Mouse (Mus musculus): ENCODE data around the gene Epop. TPM values are rescaled to one million over a fixed set of nuclear protein-coding genes. Genes with fewer than 3 reads are reported as not detected.
A peak's percentile ranks its signal among the peaks of the same experiment; 100 is the strongest.
"Not testable (repeated sequence)": the region's sequence is repeated elsewhere in the genome, so short reads cannot be mapped to it uniquely, and the experiment has no call there.

Gene Epop
- polyA plus RNA-seq, 1 experiment from 2014 or later, result 16.4 TPM

- Histone ChIP-seq H3K27ac (no peak overlapping the region), H3K4me3 (no peak overlapping the region)
Measured at GRCm38 (mm10) chr11:97643380-97644055, 14.0 kb upstream of the Epop start.

GRCm38 (mm10) chr11:97642746-97643145, 13.2 kb upstream of the Epop start:
- no peak for ATAC-seq (ENCODE audit: insufficient number of reproducible peaks, insufficient read depth, low FRiP score, low TSS enrichment)
- Histone ChIP-seq H3K4me3 (no peak overlapping the region), H3K27me3 (no peaks in the 10 kb centered on the region), H3K4me2 (replicated peaks) (no peak overlapping the region), H3K9me3 (no peaks in the 10 kb centered on the region), H3K9ac (no peak overlapping the region), H3K36me3 (no peaks in the 10 kb centered on the region), H3K4me1 (no peaks in the 10 kb centered on the region), H3K27ac (no peak overlapping the region)
- WGBS, result 48% methylated on average over 2 of the region's 2 CpGs

More at GRCm38 (mm10) chr11:97643380-97644055, 14.0 kb upstream of the Epop start:
- Histone ChIP-seq H3K9me3 (no peaks in the 10 kb centered on the region), H3K9ac (no peak overlapping the region), H3K36me3 (no peaks in the 10 kb centered on the region), H3K27me3 (no peaks in the 10 kb centered on the region), H3K4me1 (no peaks in the 10 kb centered on the region), H3K4me2 (replicated peaks) (no peak overlapping the region)
- 74% methylated on average over 8 of the region's 8 CpGs for WGBS
- no peak for ATAC-seq (ENCODE audit: insufficient number of reproducible peaks, insufficient read depth, low FRiP score, low TSS enrichment)

- no peak overlapping the region for H3K4me2 ChIP-seq (replicated peaks)
Measured at GRCm38 (mm10) chr11:97641668-97642067, 12.2 kb upstream of the Epop start.

GRCm38 (mm10) chr11:97635468-97636019, 6.0 kb upstream of the Epop start:
- peaks cover 12% of the 10 kb centered on the region for H3K27me3 ChIP-seq
- no peaks in the 10 kb centered on the region for H3K4me1 ChIP-seq
- H3K9me3 ChIP-seq, result no peaks in the 10 kb centered on the region
- WGBS, result 84% methylated on average over 11 of the region's 11 CpGs
- ATAC-seq (ENCODE audit: insufficient number of reproducible peaks, insufficient read depth, low FRiP score, low TSS enrichment), result no peak
- no peak overlapping the region for H3K27ac ChIP-seq
- H3K36me3 ChIP-seq, result no peaks in the 10 kb centered on the region
- H3K4me3 ChIP-seq, result no peak overlapping the region
- H3K9ac ChIP-seq, result no peak overlapping the region
- H3K4me2 ChIP-seq (replicated peaks), result no peak overlapping the region

More at GRCm38 (mm10) chr11:97641668-97642067, 12.2 kb upstream of the Epop start:
- no peaks in the 10 kb centered on the region for H3K27me3 ChIP-seq
- no peaks in the 10 kb centered on the region for H3K9me3 ChIP-seq
- H3K27ac ChIP-seq, result no peak overlapping the region
- no peaks in the 10 kb centered on the region for H3K36me3 ChIP-seq
- H3K9ac ChIP-seq, result no peak overlapping the region
- 65% methylated on average over 8 of the region's 8 CpGs for WGBS
- H3K4me3 ChIP-seq, result no peak overlapping the region
- H3K4me1 ChIP-seq, result no peaks in the 10 kb centered on the region
- no peak for ATAC-seq (ENCODE audit: insufficient number of reproducible peaks, insufficient read depth, low FRiP score, low TSS enrichment)

- not testable (repeated sequence) for H3K27ac ChIP-seq; H3K4me3 ChIP-seq; H3K36me3 ChIP-seq; H3K9me3 ChIP-seq; H3K4me2 ChIP-seq (replicated peaks); ATAC-seq (ENCODE audit: insufficient number of reproducible peaks, insufficient read depth, low FRiP score, low TSS enrichment); H3K4me1 ChIP-seq; H3K9ac ChIP-seq
- peaks cover 40% of the 10 kb centered on the region for H3K27me3 ChIP-seq
- 82% methylated on average over 4 of the region's 4 CpGs for WGBS
Measured at GRCm38 (mm10) chr11:97632440-97632839, 2.9 kb upstream of the Epop start.

GRCm38 (mm10) chr11:97631938-97632337, 2.4 kb upstream of the Epop start:
- no peak for ATAC-seq (ENCODE audit: insufficient number of reproducible peaks, insufficient read depth, low FRiP score, low TSS enrichment)
- Histone ChIP-seq H3K27ac (no peak overlapping the region), H3K4me2 (replicated peaks) (no peak overlapping the region), H3K27me3 (peaks cover 45% of the 10 kb centered on the region), H3K4me1 (peaks cover 14% of the 10 kb centered on the region), H3K4me3 (no peak overlapping the region), H3K9me3 (no peaks in the 10 kb centered on the region), H3K9ac (no peak overlapping the region), H3K36me3 (no peaks in the 10 kb centered on the region)
- WGBS, result 4% methylated on average over 11 of the region's 12 CpGs

- 13% methylated on average over 5 of the region's 5 CpGs for WGBS
Measured at GRCm38 (mm10) chr11:97631500-97631899, 2.0 kb upstream of the Epop start.

GRCm38 (mm10) chr11:97631046-97631445, 1.5 kb upstream of the Epop start:
- Histone ChIP-seq H3K4me1 (peaks cover 22% of the 10 kb centered on the region), H3K9me3 (no peaks in the 10 kb centered on the region), H3K27ac (no peak overlapping the region), H3K4me2 (replicated peaks) (no peak overlapping the region), H3K27me3 (peaks cover 53% of the 10 kb centered on the region), H3K9ac (no peak overlapping the region), H3K4me3 (no peak overlapping the region), H3K36me3 (no peaks in the 10 kb centered on the region)
- WGBS, result 18% methylated on average over 2 of the region's 2 CpGs
- ATAC-seq (ENCODE audit: insufficient number of reproducible peaks, insufficient read depth, low FRiP score, low TSS enrichment), result no peak

More at GRCm38 (mm10) chr11:97631500-97631899, 2.0 kb upstream of the Epop start:
- Histone ChIP-seq H3K4me1 (peaks cover 17% of the 10 kb centered on the region), H3K27me3 (peaks cover 49% of the 10 kb centered on the region), H3K9ac (no peak overlapping the region), H3K9me3 (no peaks in the 10 kb centered on the region), H3K36me3 (no peaks in the 10 kb centered on the region), H3K4me2 (replicated peaks) (no peak overlapping the region), H3K27ac (no peak overlapping the region), H3K4me3 (no peak overlapping the region)
- ATAC-seq (ENCODE audit: insufficient number of reproducible peaks, insufficient read depth, low FRiP score, low TSS enrichment), result no peak

- Histone ChIP-seq H3K9me3 (no peaks in the 10 kb centered on the region), H3K4me1 (peaks cover 22% of the 10 kb centered on the region), H3K4me3 (peak overlapping the region; percentile 64), H3K9ac (peak overlapping the region; percentile 69), H3K36me3 (no peaks in the 10 kb centered on the region), H3K4me2 (replicated peaks) (peak overlapping the region; percentile 79), H3K27ac (no peak overlapping the region), H3K27me3 (peaks cover 69% of the 10 kb centered on the region)
- peak; percentile 52; the same call in 1 of the 2 replicates for ATAC-seq (ENCODE audit: insufficient number of reproducible peaks, insufficient read depth, low FRiP score, low TSS enrichment)
- WGBS, result under 1% methylated on average over 73 of the region's 106 CpGs
Measured at GRCm38 (mm10) chr11:97628568-97629518, 659 bp downstream of the Epop start.

- Histone ChIP-seq H3K4me2 (replicated peaks) (peak overlapping the region; percentile 79), H3K36me3 (no peaks in the 10 kb centered on the region), H3K9ac (peak overlapping the region; percentile 69), H3K27ac (no peak overlapping the region), H3K4me1 (peaks cover 22% of the 10 kb centered on the region), H3K4me3 (peak overlapping the region; percentile 64), H3K27me3 (peaks cover 70% of the 10 kb centered on the region), H3K9me3 (no peaks in the 10 kb centered on the region)
- no peak for ATAC-seq (ENCODE audit: insufficient number of reproducible peaks, insufficient read depth, low FRiP score, low TSS enrichment)
- WGBS, result under 1% methylated on average over 27 of the region's 28 CpGs
Measured at GRCm38 (mm10) chr11:97628303-97628567, 1.3 kb downstream of the Epop start.

- Histone ChIP-seq H3K9me3 (no peaks in the 10 kb centered on the region), H3K27ac (no peak overlapping the region), H3K27me3 (peaks cover 74% of the 10 kb centered on the region), H3K4me1 (peaks cover 22% of the 10 kb centered on the region), H3K9ac (peak overlapping the region; percentile 69; the same call in 1 of the 2 replicates), H3K4me3 (peak overlapping the region; percentile 64), H3K36me3 (no peaks in the 10 kb centered on the region), H3K4me2 (replicated peaks) (peak overlapping the region; percentile 79)
- 3% methylated on average over 30 of the region's 30 CpGs for WGBS
- ATAC-seq (ENCODE audit: insufficient number of reproducible peaks, insufficient read depth, low FRiP score, low TSS enrichment), result no peak
Measured at GRCm38 (mm10) chr11:97627556-97628302, 1.8 kb downstream of the Epop start.
